Mouse (Mus musculus) left cerebral cortex, adult 8-10 months (tissue): ENCODE measurements at regions not wholly inside any gene's neighbourhood (a gene's known extent, or its start where the extent isn't known, plus 50 kb on each side); places are given as distances from the start of the nearest gene placed in this dataset.
A peak's percentile ranks its signal among the peaks of the same experiment; 100 is the strongest.
"Not testable (repeated sequence)": the region's sequence is repeated elsewhere in the genome, so short reads cannot be mapped to it uniquely, and the experiment has no call there.

Experiments used
- DNase-seq, 2 experiments: peaks; one replicate each; pipeline ENCODE4 v3.0.0; 2022; ENCODE audit warnings: low spot score in 2 of 2

- DNase-seq: no peak
Measured at GRCm38 (mm10) chr12:77090525-77090924, 128.5 kb upstream of the Max start.

GRCm38 (mm10) chr12:77089624-77090278, 127.8 kb upstream of the Max start:
- DNase-seq: peak in 1 of 2 experiments; percentile 14

DNA sequence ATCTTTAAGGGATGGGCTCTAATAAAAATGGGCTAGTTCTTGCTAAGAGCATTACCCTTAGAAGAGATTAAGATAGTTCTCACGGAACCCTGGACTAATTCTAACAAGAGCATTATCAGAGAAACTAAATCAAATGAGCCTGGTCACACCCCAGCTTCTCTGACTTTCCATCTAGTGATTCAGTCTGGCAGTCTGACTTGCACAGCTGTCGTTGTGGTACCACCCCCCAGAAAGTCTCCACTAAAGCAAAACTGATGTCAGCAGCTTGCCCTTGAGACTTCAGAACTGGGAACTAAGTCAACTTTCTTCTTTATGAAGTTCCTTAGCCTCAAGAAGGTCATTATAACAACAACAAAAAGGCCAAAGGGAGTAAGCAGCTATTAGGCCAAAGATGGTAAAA, 126.5 kb upstream of the Max start:
- no peak for DNase-seq

DNA sequence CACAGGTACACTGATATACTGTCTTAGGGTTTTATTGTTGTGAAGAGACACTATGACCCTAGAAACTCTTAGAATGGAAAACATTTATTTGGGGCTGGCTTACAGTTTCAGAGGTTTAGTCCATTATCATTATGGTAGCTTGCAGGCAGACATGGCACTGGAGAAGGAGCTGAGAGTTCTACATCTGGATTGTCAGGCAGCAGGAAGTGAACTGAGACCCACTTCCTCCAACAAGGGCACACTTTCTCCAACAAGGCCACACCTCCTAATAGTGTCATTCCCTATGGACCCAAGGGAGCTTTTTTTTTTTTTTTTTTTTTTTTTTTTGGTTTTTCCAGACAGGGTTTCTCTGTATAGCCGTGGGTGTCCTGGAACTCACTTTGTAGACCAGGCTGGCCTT, 124.9 kb upstream of the Max start:
- DNase-seq: not testable (repeated sequence)

DNA sequence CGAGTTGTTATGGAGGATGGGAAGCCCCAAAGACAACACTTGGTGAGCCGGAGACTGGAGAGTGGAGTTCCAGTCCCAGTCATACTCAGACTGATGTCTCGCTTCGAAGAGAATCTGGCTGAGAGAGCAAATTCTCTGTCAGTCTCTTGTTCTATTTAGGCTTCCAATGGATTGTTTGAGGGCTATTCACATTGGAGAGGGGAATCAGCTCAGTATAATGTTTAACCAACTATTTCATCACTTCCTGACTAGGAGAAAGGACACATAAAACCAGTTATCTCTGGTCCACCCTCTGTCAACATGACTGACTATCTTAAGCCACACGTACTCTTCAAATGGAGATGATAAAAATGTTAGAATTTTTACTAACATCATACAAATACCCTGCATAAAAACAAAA, 123.9 kb upstream of the Max start:
- DNase-seq: no peak

DNA sequence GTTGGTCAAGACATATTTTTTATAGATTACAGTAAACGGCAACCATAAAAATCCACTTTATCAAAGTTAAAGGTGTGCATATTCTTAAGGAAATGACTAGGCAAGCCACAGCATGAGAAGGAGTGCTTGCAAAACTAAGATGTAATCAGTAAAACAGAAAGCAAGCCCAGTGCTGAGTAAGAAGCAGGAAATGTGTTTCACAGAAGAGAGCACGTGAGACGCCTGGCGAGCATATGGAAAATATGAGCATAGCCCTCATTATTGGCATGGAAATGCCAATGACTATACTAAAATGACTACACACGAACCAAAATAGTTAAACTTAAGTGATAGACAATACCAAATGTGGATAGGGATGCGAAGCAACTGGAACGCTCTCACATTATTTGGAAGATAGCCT, 123.2 kb upstream of the Max start:
- no peak for DNase-seq

GRCm38 (mm10) chr12:77084744-77085143, 122.7 kb upstream of the Max start:
- DNase-seq: no peak

GRCm38 (mm10) chr12:77084343-77084742, 122.3 kb upstream of the Max start:
- no peak for DNase-seq

GRCm38 (mm10) chr12:77083760-77084159, 121.8 kb upstream of the Max start:
- DNase-seq: no peak

- no peak for DNase-seq
Measured at GRCm38 (mm10) chr12:77081774-77082173, 119.8 kb upstream of the Max start.

DNA sequence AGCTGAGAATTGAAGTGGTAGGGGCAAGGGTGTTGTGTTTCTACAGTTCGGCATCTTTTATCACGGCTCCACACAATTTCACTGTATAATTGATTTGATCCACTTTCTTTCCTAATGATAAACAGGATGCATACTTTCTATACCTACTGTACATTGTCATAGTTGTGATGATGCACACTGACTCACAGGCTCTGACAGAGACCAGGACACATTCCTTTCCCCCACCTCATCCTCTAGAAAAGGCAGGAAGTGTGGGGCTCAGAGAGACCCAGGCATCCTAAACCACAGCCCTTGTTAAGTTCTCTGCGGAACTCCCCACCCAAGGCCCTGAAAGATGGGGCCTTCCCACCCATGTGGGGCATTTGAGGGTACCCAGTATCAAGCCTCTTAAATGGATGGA, 117.5 kb upstream of the Max start:
- no peak for DNase-seq

GRCm38 (mm10) chr12:77076678-77077077, 114.7 kb upstream of the Max start:
- DNase-seq: no peak

GRCm38 (mm10) chr12:77074602-77075001, 112.6 kb upstream of the Max start:
- no peak for DNase-seq

DNA sequence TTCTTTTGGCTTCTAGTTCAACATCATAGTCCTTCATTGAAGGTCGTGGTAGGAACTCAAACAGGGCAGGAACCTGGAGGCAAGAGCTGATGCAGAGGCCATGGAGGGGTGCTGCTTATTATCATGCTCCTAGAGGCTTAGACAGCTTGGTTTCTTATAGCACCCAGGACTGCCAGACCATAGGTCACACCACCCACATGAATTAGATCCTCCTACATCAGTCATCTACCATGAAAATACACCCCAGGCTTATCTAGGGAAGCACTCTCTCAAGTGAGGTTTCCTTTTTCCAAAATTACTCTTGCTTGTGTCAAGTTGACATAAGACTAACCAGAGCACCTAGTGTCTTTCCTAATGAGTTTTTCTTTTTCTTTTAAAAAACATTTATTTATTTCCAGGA, 109.7 kb upstream of the Max start:
- no peak for DNase-seq

DNA sequence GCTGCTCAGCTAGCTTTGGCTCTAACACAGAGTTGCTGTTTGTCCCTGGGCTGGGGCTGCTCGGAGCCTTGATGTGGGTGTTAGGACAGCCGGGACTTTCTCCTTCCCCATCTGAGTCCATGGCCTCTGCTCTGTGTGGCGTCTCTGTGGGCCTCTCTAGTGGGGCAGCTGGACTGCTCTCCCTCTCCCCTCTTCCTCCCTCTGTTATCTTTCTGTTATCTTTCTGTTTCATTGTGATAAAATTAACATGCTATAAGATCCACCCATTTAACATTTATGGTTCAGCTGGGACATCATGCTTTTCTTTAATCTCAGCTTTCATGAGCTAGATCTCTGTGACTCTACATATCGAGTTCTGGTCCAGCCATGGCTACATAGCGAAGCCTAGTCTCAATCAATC, 105.9 kb upstream of the Max start:
- no peak for DNase-seq

DNA sequence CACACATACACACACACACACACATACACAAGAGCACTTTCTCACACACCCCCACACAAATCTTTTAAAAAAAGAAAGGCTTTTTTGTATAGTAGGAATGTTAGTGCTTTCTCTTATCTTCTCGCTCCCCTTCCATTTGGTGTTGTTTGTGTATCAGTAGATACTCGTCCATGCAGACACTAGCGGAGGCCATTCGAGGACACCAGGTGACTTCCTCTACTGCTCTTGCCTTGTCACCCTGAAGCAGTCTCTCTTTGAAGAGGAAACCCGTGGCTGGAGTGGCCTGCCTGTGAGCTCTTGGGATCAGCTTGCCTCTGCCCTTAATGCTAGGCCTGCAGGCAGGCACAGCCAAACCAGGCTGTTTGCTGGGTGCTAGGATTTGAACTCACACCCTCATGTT, 105.1 kb upstream of the Max start:
- DNase-seq: no peak

DNA sequence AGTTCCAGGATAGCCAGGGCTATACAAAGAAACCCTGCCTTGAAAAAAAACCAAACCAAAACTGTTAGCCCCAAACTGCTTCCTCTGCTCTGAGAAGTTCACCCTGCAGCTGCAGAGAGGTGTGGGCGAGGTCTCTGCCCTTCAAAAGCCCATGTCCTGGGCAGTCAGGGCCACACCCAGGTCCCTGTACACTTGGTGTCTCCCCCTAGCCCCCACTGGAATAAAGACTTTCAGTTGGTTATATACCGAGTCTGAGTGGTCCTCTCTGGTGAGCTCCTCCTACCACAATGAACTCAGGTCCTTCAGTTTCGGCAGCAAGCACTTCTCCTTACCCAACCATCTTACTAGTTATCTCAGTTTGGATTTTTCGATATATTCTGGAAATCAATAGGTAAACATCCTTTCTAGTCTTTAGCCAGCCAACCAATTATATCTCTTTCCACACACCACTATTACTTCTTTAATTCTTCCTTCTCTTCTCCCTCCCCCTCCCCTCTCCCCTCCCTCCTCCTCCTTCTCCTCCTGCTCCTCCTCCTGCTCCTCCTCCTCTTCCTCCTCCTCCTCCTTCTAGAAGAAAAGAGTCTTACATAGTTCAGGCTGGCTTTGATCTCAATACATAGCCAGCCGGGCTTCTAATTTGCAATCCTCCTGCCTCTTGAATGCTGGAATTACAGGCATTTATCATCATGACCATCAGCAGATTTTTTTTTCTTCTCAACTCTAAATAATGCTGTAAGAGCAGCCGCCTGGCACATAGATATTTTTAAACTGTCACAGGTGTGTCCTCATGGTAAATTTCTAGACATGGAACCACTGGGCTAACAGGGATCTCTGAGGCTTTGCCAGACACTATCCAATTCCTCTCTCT, 103.9 kb upstream of the Max start:
- no peak for DNase-seq

DNA sequence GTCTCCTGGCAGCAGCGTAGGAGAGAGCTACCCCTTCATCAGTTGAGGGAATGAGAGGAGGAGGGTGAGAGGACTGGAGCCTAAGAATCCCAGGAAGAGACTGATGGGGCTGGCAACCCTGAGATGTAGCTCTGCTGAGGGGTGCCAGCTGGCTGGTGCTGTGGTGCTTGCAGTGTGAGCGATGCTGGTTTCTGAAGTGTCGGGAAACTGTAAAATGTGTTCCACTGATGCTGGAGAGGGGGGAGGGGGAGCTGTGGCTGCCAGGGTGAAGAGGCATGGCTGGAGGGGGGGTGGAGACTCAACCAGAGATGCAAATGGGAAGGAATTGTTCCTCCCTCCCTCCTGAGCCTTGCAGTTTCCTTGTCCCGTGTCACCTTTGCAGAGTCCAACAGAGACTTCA, 102.0 kb upstream of the Max start:
- DNase-seq: no peak

GRCm38 (mm10) chr12:77061562-77061847, 99.5 kb upstream of the Max start:
- DNase-seq: no peak

DNA sequence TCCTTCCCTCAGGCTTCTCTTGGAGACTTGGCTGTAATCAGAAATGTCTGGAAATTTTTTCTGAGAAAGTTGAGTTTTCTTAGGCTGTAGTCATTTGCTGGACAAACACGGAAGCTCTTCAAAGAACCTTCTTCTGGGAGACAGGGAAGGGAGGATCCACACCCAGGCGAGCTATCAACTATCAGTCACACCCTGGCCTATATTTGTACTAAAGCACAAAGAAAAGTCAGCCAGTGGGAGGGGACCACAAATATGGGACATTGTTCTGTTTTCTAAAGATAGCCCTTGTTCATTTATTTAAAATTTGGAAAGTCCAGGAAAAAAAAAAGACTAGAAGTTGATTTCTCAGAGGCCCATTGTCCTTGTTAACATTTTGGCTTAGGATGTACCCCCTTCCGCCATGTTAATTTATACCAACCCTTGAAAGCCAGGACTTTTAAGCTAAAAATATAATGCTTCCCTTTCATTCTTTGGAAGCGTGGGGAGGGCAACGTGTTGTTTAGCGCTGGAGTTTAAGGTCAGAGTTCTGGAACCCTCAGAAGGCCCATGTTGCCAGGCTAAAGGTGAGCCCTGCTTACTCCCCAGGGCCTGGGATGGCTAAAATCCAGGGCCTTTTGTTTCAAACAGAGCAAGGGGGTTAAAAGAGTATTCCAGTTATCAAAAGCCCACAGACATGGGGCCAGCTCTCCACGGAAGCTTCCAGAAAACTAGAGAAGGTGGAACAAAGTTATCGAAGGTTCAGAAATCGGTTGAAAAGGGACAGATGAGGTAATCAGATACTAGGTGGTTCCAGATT, 99.0 kb upstream of the Max start:
- DNase-seq: no peak

- DNase-seq: no peak
Measured at GRCm38 (mm10) chr12:77060060-77060695, 98.2 kb upstream of the Max start.

DNA sequence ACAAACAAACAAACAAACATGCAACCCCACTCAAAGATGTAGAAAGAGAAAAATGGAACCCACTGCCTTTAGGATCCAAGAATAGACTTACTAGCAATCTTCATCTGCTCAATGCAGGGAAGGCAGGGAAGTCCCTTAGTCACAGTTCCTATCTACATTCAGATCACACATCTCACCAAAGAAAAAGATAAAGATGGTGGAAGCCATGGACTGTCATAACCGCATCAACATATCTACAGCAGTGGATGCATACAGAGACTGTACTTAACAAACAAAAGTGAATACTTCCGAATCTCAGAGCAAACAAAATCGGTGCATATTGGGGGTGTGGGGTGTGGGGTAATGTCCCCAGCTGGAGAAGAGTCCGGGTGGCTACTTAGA, 97.7 kb upstream of the Max start:
- no peak for DNase-seq
